Mouse (Mus musculus) activated CD4-positive, CD25-positive, alpha-beta regulatory T cell, adult 4 months (primary cell): ENCODE data around the gene Bola3. TPM values are rescaled to one million over a fixed set of nuclear protein-coding genes. Genes with fewer than 3 reads are reported as not detected.

Experiments
- ATAC-seq: one replicate; pipeline ENCODE4 v1.8.0; 2017
- polyA plus RNA-seq, 2 experiments: library from polyadenylated mRNA; unstranded; fragments of 100-300 nt; shearing (Covaris generic); gene quantifications; one replicate each; pipeline ENCODE4 v1.2.1; 2017

Bola3 gene
- polyA plus RNA-seq, 2 experiments from 2014 or later, result 66.0 to 72.3 TPM

GRCm38 (mm10) chr6:83396711-83397110 is 47.8 kb downstream of the Bola3 start:
- no peak for ATAC-seq

- no peak for ATAC-seq
Observed at GRCm38 (mm10) chr6:83397728-83398127, 48.8 kb downstream of the Bola3 start.

GRCm38 (mm10) chr6:83399790-83400189 is 50.8 kb downstream of the Bola3 start:
- ATAC-seq, result no peak

DNA sequence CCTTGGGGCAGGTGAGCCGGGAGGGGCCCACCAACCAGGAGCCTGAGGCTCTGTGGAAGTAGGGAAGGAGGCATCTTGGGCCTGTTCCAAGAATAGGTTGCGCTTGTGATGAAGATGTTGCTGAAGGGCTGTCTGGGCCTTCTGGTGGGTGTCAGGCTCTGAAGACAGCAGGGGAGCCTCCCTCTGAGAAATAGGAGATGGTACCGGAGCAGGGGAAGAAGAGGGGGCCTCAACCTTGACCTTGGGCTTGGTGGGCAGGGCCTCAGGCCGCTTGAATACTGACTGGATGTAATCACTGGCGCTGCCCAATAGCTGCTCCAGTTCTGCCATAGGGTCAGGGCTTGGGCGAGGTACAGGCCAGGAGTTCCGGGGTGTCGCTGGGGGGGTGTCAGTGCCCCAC is 54.5 kb downstream of the Bola3 start:
- no peak for ATAC-seq

GRCm38 (mm10) chr6:83404571-83404970 is 55.6 kb downstream of the Bola3 start:
- ATAC-seq, result no peak

GRCm38 (mm10) chr6:83405511-83406064 is 56.6 kb downstream of the Bola3 start:
- ATAC-seq, result no peak

GRCm38 (mm10) chr6:83408510-83408909 is 59.6 kb downstream of the Bola3 start:
- ATAC-seq, result no peak

Other genes with a start within 250 kb of the Bola3 start
- gene Ccdc142, start 247.5 kb upstream of the Bola3 start, polyA plus RNA-seq, result not detected
- gene Gm42688, start 247.5 kb upstream of the Bola3 start, polyA plus RNA-seq, result 1 to 10 TPM in 1 of 2 experiments, under 1 TPM in 1; 0.52 to 1.0 TPM
- 10 to 100 TPM; 63.9 to 66.3 TPM for gene Mrpl53, start 240.1 kb upstream of the Bola3 start, polyA plus RNA-seq
- 10 to 100 TPM in 1 of 2 experiments, 1 to 10 TPM in 1; 8.7 to 12.5 TPM for gene Mogs, start 233.7 kb upstream of the Bola3 start, polyA plus RNA-seq
- 10 to 100 TPM; 21.2 to 31.7 TPM for gene Wbp1, start 227.6 kb upstream of the Bola3 start, polyA plus RNA-seq
- 1 to 10 TPM; 1.3 to 2.4 TPM for gene Ino80b, start 223.7 kb upstream of the Bola3 start, polyA plus RNA-seq
- gene Rtkn, start 213.7 kb upstream of the Bola3 start, polyA plus RNA-seq, result not detected
- under 1 TPM in 1 of 2 experiments, not detected in 1; 0.73 TPM for gene Wdr54, start 192.8 kb upstream of the Bola3 start, polyA plus RNA-seq
- gene 1700003E16Rik, start 192.7 kb upstream of the Bola3 start, polyA plus RNA-seq, result not detected
- 10 to 100 TPM; 12.7 to 24.6 TPM for gene Dctn1, start 183.2 kb upstream of the Bola3 start, polyA plus RNA-seq
- under 1 TPM; 0.48 to 0.76 TPM for gene Slc4a5, start 129.3 kb upstream of the Bola3 start, polyA plus RNA-seq
- gene Mthfd2, start 23.2 kb upstream of the Bola3 start, polyA plus RNA-seq, result 100 to 1,000 TPM; 124 to 145 TPM
- gene Mob1a, start 23.1 kb upstream of the Bola3 start, polyA plus RNA-seq, result 10 to 100 TPM; 66.3 to 74.8 TPM
- gene Tet3, start 109.9 kb downstream of the Bola3 start, polyA plus RNA-seq, result 10 to 100 TPM; 17.2 to 23.9 TPM
- gene Dguok, start 157.8 kb downstream of the Bola3 start, polyA plus RNA-seq, result 10 to 100 TPM; 65.1 to 79.0 TPM
- 10 to 100 TPM; 36.5 to 47.4 TPM for gene Actg2, start 187.1 kb downstream of the Bola3 start, polyA plus RNA-seq
- gene Stambp, start 223.6 kb downstream of the Bola3 start, polyA plus RNA-seq, result 10 to 100 TPM; 30.5 to 38.9 TPM